Mouse (Mus musculus): ENCODE results near the gene Tmem119. TPM values are rescaled to one million over a fixed set of nuclear protein-coding genes. Genes with fewer than 3 reads are reported as not detected.

The Tmem119 gene
- polyA plus RNA-seq, 1 experiment from 2014 or later = 50.8 TPM

Other genes with a start within 250 kb of the Tmem119 start
- 1.6 and 1.7 TPM in 2 replicates for gene Cmklr1, start 150.1 kb downstream of the Tmem119 start, polyA plus RNA-seq (2014; fragmentation: Nextera tagmentation; extraction: Ambion mirVana)
- not detected in 2 replicates for gene 1700069L16Rik, start 75.7 kb downstream of the Tmem119 start, polyA plus RNA-seq (2014; fragmentation: Nextera tagmentation; extraction: Ambion mirVana)
- 1.6 and 2.0 TPM in 2 replicates for gene Ficd, start 64.7 kb downstream of the Tmem119 start, polyA plus RNA-seq (2014; fragmentation: Nextera tagmentation; extraction: Ambion mirVana)
- 52.4 and 55.4 TPM in 2 replicates for gene Sart3, start 28.0 kb downstream of the Tmem119 start, polyA plus RNA-seq (2014; fragmentation: Nextera tagmentation; extraction: Ambion mirVana)
- gene Iscu, start 27.8 kb downstream of the Tmem119 start, polyA plus RNA-seq (2014; fragmentation: Nextera tagmentation; extraction: Ambion mirVana) = 103 and 113 TPM in 2 replicates
- 1.2 and 2.0 TPM in 2 replicates for gene Selplg, start 32.1 kb upstream of the Tmem119 start, polyA plus RNA-seq (2014; fragmentation: Nextera tagmentation; extraction: Ambion mirVana)
- 130 and 135 TPM in 2 replicates for gene Coro1c, start 108.2 kb upstream of the Tmem119 start, polyA plus RNA-seq (2014; fragmentation: Nextera tagmentation; extraction: Ambion mirVana)
- 26.0 and 29.0 TPM in 2 replicates for gene Ssh1, start 193.4 kb upstream of the Tmem119 start, polyA plus RNA-seq (2014; fragmentation: Nextera tagmentation; extraction: Ambion mirVana)
- not detected in 2 replicates for gene Dao, start 203.2 kb upstream of the Tmem119 start, polyA plus RNA-seq (2014; fragmentation: Nextera tagmentation; extraction: Ambion mirVana)

Measured in embryonic facial prominence, embryonic 11.5 days (tissue).